Mouse (Mus musculus) hindbrain, embryonic 14.5 days (tissue): ENCODE measurements around the gene Fam196b. TPM values are rescaled to one million over a fixed set of nuclear protein-coding genes. Genes with fewer than 3 reads are reported as not detected.

Experiments used
- ATAC-seq: fragments of 200-750 bp; cut with Nextera tagmentation; 2 replicates; pipeline ENCODE4 v1.8.0; 2017; ENCODE audit warnings: moderate number of reproducible peaks, mild to moderate bottlenecking, moderate TSS enrichment, moderate library complexity; ENCODE audit not compliant: low FRiP score
- DNase-seq: peaks from one replicate; pipeline ENCODE4 v3.0.0-alpha.2; 2015; ENCODE audit warnings: low spot score
- H3K27ac ChIP-seq: fragments of 300-500 bp; sonication (generic); 2 replicates; pipeline ENCODE4 v1.5.1; 2014; ENCODE audit warnings: mild to moderate bottlenecking, moderate library complexity
- H3K27me3 ChIP-seq: fragments of 300-500 bp; sonication (generic); 2 replicates; pipeline ENCODE4 v1.6.1; 2014; ENCODE audit warnings: mild to moderate bottlenecking, low read length, mixed read lengths; ENCODE audit not compliant: control insufficient read depth, insufficient read depth
- H3K36me3 ChIP-seq: fragments of 300-500 bp; sonication (generic); replicated peaks from 2 replicates; pipeline ENCODE4 v1.6.1; 2014; ENCODE audit not compliant: control insufficient read depth, insufficient read depth
- H3K4me1 ChIP-seq: fragments of 300-500 bp; sonication (generic); replicated peaks from 2 replicates; pipeline ENCODE4 v1.6.1; 2014; ENCODE audit warnings: antibody characterized with exemption, low read length, mixed read lengths; ENCODE audit not compliant: control insufficient read depth, insufficient read depth
- H3K4me2 ChIP-seq: fragments of 300-500 bp; sonication (generic); replicated peaks from 2 replicates; pipeline ENCODE4 v1.6.1; 2014; ENCODE audit warnings: mild to moderate bottlenecking, moderate library complexity
- H3K4me3 ChIP-seq: fragments of 300-500 bp; sonication (generic); replicated peaks from 2 replicates; pipeline ENCODE4 v1.5.1; 2014; ENCODE audit warnings: mild to moderate bottlenecking, low read length
- H3K9ac ChIP-seq: fragments of 300-500 bp; sonication (generic); 2 replicates; pipeline ENCODE4 v1.6.1; 2014
- H3K9me3 ChIP-seq: fragments of 300-500 bp; sonication (generic); 2 replicates; pipeline ENCODE4 v1.6.1; 2016; ENCODE audit warnings: low read length; ENCODE audit not compliant: control insufficient read depth
- WGBS: fragments of 180-500 bp; shearing (Covaris S2); extraction: QIAGEN DNeasy Blood & Tissue Kit; methylation state at CpG from one replicate; pipeline ENCODE4 v1.1.7; 2014; 5-methylcytosine and 5-hydroxymethylcytosine counted together
- polyA plus RNA-seq: library from polyadenylated mRNA; unstranded; fragments of >200 nt; fragmentation: Nextera tagmentation; extraction: Ambion mirVana; gene quantifications from 2 replicates; pipeline ENCODE4 v1.2.1, GENCODE M21; 2014

Gene Fam196b
- polyA plus RNA-seq, 1 experiment from 2014 or later = 2.8 TPM

GRCm38 (mm10) chr11:34291304-34291703 lies 23.3 kb upstream of the Fam196b start:
- WGBS = 51% methylated on average over 3 of the region's 3 CpGs
- H3K27ac ChIP-seq = no peak overlapping the region
- ATAC-seq (no peak), DNase-seq (no peak)
- no peak overlapping the region for H3K9ac ChIP-seq
- H3K4me1 ChIP-seq = 0 out of 2 replicates have a peak, but pooled peaks cover 6% of the 10 kb centered on the region
- H3K4me3 ChIP-seq = no peak overlapping the region
- no peaks in the 10 kb centered on the region for H3K9me3 ChIP-seq
- no peak overlapping the region for H3K4me2 ChIP-seq
- H3K27me3 ChIP-seq = no peaks in the 10 kb centered on the region
- H3K36me3 ChIP-seq = no peaks in the 10 kb centered on the region

- Histone ChIP-seq H3K36me3 (no peaks in the 10 kb centered on the region), H3K4me3 (no peak overlapping the region), H3K9ac (no peak overlapping the region), H3K27me3 (no peaks in the 10 kb centered on the region), H3K9me3 (no peaks in the 10 kb centered on the region), H3K4me1 (peaks cover 9% of the 10 kb centered on the region; the same call in 1 of the 2 replicates), H3K27ac (no peak overlapping the region), H3K4me2 (no peak overlapping the region)
- ATAC-seq (peak; percentile 77; the same call in 1 of the 2 replicates), DNase-seq (no peak)
- 40% methylated on average over 5 of the region's 5 CpGs for WGBS
Measured at GRCm38 (mm10) chr11:34297698-34298378, 16.8 kb upstream of the Fam196b start.

DNA sequence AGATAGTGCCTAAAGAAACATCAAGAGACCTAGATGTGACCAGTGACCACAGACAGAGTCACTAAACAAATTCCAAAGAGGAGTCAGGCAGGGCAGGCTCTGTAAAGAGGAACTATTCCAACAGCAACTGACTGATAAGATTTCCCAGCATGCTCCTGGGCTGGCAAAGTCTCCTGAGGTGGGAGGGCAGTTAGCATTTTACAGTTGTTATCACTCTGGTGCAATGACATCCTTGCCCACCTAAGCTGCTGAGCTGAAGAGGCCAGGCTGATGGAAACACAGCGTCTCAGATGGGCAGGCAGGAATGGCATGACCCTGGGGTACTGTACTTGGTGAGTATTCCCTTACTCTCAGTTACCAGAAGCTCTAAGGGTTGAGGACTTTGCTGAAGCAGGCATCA lies 15.1 kb upstream of the Fam196b start:
- Histone ChIP-seq H3K4me1 (peaks cover 9% of the 10 kb centered on the region; the same call in 1 of the 2 replicates), H3K27me3 (no peaks in the 10 kb centered on the region), H3K4me2 (no peak overlapping the region), H3K36me3 (no peaks in the 10 kb centered on the region), H3K4me3 (no peak overlapping the region), H3K9ac (no peak overlapping the region), H3K9me3 (no peaks in the 10 kb centered on the region), H3K27ac (no peak overlapping the region)
- DNase-seq (no peak), ATAC-seq (no peak)
- WGBS = 89% methylated on average over 1 of the region's 1 CpGs

- Histone ChIP-seq H3K9ac (no peak overlapping the region), H3K27ac (no peak overlapping the region), H3K4me2 (no peak overlapping the region), H3K9me3 (no peaks in the 10 kb centered on the region), H3K36me3 (no peaks in the 10 kb centered on the region), H3K4me3 (no peak overlapping the region), H3K4me1 (peaks cover 9% of the 10 kb centered on the region; the same call in 1 of the 2 replicates), H3K27me3 (no peaks in the 10 kb centered on the region)
- WGBS = 93% methylated on average over 7 of the region's 7 CpGs
- no peak for DNase-seq
- ATAC-seq = no peak
Measured at GRCm38 (mm10) chr11:34300064-34300463, 14.6 kb upstream of the Fam196b start.

- ATAC-seq = no peak
- Histone ChIP-seq H3K27me3 (no peaks in the 10 kb centered on the region), H3K9me3 (no peaks in the 10 kb centered on the region), H3K9ac (no peak overlapping the region), H3K4me3 (no peak overlapping the region), H3K36me3 (no peaks in the 10 kb centered on the region), H3K4me2 (no peak overlapping the region), H3K27ac (no peak overlapping the region), H3K4me1 (no peaks in the 10 kb centered on the region)
- 82% methylated on average over 3 of the region's 3 CpGs for WGBS
- no peak for DNase-seq
Measured at GRCm38 (mm10) chr11:34306231-34306630, 8.4 kb upstream of the Fam196b start.

GRCm38 (mm10) chr11:34308731-34309130 lies 5.9 kb upstream of the Fam196b start:
- H3K9ac ChIP-seq = no peak overlapping the region
- no peak overlapping the region for H3K4me2 ChIP-seq
- H3K4me3 ChIP-seq = no peak overlapping the region
- DNase-seq (no peak), ATAC-seq (no peak)
- H3K36me3 ChIP-seq = no peaks in the 10 kb centered on the region
- H3K27me3 ChIP-seq = no peaks in the 10 kb centered on the region
- no peaks in the 10 kb centered on the region for H3K9me3 ChIP-seq
- H3K4me1 ChIP-seq = no peaks in the 10 kb centered on the region
- 91% methylated on average over 3 of the region's 3 CpGs for WGBS
- H3K27ac ChIP-seq = no peak overlapping the region

- ATAC-seq (no peak), DNase-seq (no peak)
- Histone ChIP-seq H3K4me3 (no peak overlapping the region), H3K9me3 (no peaks in the 10 kb centered on the region), H3K27me3 (no peaks in the 10 kb centered on the region), H3K4me1 (no peaks in the 10 kb centered on the region), H3K4me2 (no peak overlapping the region), H3K36me3 (no peaks in the 10 kb centered on the region), H3K9ac (no peak overlapping the region), H3K27ac (no peak overlapping the region)
- 58% methylated on average over 2 of the region's 2 CpGs for WGBS
Measured at GRCm38 (mm10) chr11:34309360-34309759, 5.3 kb upstream of the Fam196b start.

- DNase-seq (no peak), ATAC-seq (no peak)
- no peaks in the 10 kb centered on the region for H3K36me3 ChIP-seq
- peaks cover 11% of the 10 kb centered on the region for H3K4me1 ChIP-seq
- H3K9ac ChIP-seq = no peak overlapping the region
- H3K27ac ChIP-seq = no peak overlapping the region
- H3K9me3 ChIP-seq = no peaks in the 10 kb centered on the region
- H3K27me3 ChIP-seq = no peaks in the 10 kb centered on the region
- H3K4me2 ChIP-seq = no peak overlapping the region
- WGBS = 73% methylated on average over 5 of the region's 5 CpGs
- no peak overlapping the region for H3K4me3 ChIP-seq
Measured at GRCm38 (mm10) chr11:34311717-34312116, 2.9 kb upstream of the Fam196b start.

DNA sequence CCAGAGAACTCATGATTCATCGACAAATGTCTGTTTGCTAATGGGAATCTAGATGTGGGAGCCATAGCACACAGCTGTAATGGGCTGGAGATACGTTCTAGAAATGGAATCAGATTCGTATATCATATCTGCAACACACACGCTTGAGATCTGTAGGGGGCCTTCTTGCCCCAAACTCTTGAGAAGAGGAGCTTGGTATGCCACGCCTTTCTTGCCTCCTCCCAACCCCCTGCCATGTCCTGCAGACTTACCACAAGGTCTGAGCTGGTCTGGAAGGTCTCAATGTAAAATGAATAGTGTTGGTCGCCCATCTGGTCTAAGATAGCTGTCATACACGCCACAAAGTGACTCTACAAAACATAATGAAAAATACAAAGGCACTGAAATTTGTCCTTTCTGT lies 2.4 kb upstream of the Fam196b start:
- Histone ChIP-seq H3K4me1 (peaks cover 16% of the 10 kb centered on the region), H3K9me3 (no peaks in the 10 kb centered on the region), H3K9ac (no peak overlapping the region), H3K4me2 (no peak overlapping the region), H3K27ac (no peak overlapping the region), H3K4me3 (no peak overlapping the region), H3K36me3 (no peaks in the 10 kb centered on the region), H3K27me3 (no peaks in the 10 kb centered on the region)
- ATAC-seq = no peak
- 89% methylated on average over 7 of the region's 7 CpGs for WGBS
- no peak for DNase-seq

GRCm38 (mm10) chr11:34315383-34315782 lies 761 bp downstream of the Fam196b start:
- Histone ChIP-seq H3K9me3 (no peaks in the 10 kb centered on the region), H3K27ac (peak overlapping the region; percentile 60; the same call in 1 of the 2 replicates), H3K27me3 (no peaks in the 10 kb centered on the region), H3K9ac (peak overlapping the region; percentile 64), H3K36me3 (no peaks in the 10 kb centered on the region), H3K4me1 (peaks cover 25% of the 10 kb centered on the region), H3K4me3 (peak overlapping the region; percentile 37), H3K4me2 (peak overlapping the region; percentile 52)
- WGBS = 4% methylated on average over 5 of the region's 5 CpGs
- DNase-seq (peak; percentile 57), ATAC-seq (no peak)
